Mouse (Mus musculus): ENCODE measurements around the gene Taf12.

- no peak for TF ChIP-seq CTCF (IDR thresholded peaks at IDR 0.05; ENCODE audit: insufficient read depth, low read depth, low read length)
- no peak for TF ChIP-seq POLR2A (IDR thresholded peaks at IDR 0.05; ENCODE audit: insufficient read depth, low read depth, low read length)
Measured at GRCm38 (mm10) chr4:132311801-132312200, 37.6 kb downstream of the Taf12 start.
